Mouse (Mus musculus): ENCODE data around the gene Ap2a1.

The Ap2a1 gene

DNA sequence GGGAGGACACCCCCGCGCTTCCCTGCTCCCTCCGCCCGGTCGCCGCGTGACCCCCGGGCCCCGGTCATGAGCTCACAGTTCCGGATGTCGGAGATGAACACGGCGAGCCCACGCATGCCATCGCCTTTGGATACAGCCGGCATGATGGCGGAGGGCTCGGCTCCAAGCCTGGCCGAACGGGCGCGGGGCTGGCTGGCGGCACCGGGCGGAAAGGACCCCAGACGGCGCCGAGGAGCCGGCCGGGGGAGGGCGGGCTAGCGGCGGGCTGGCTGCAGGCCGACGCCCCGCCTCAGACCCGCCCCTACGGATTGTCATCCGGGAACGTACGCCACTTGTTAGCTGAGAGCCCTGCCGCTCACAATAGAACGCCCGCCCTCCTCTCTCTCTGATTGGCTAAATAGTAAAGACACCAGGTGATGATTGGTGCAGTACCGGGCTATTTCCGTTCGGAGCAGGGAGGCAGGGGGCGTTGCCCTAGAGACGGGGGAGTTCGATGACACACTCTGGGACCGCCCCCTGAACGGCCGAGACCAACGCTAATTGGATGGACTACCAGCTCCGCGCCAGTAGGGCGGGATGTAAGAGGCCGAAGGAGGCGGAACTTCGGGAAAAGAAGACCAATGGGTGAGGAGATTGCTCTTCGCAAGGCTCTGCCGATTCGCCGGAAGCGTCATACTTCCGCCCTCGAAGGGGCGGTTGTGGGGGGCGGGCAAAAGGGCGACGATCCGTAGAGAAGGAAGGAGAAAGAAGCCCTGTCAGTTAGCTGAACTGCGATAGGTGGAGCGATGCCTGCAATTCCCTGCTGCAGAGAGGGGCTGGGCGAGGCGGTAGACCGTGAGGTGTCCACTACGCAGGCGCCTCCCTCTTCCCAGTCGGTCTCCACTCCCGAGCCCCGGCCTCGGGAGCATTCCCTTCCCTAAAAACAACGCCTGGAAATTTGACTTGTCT, at the start of gene Ap2a1:
Gene Ap2a1, minus strand, starts transcription at position 293 of the 948 bp plus-strand sequence.
- peak; percentile 100 for DNase-seq

DNA sequence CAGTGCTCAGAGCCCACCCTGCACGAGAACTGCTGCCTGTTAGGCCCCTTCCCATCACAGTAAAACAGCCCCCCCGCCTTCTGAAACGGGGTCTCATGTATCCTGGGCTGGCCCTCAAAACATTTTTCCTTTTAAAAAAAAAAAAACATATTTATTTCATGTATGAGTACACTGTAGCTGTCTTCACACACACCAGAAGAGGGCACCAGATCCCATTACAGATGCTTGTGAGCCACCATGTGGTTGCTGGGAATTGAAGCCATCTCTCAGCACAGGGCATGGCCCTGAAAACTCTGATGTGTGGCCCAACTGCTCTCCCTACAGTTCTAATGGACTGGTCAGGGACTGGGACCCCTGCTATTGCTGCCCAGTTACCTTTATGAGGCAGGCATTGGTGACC, 49.0 kb upstream of the Ap2a1 start:
- DNase-seq = no peak

DNA sequence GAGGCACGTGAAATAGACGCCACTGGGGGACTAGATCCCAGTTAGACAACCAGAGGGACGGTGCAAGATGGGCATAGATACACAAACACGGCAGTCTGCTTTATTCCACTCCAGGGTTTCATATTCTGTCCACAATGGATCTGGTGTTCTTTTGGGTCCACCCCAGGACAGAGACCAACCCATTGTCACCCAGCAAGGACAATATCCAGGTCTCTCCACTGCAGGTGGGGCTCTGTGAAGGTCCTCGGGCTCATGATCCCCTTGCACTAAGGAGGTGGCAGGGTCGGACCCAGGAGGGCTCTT, 45.8 kb upstream of the Ap2a1 start:
- no peak for DNase-seq

DNA sequence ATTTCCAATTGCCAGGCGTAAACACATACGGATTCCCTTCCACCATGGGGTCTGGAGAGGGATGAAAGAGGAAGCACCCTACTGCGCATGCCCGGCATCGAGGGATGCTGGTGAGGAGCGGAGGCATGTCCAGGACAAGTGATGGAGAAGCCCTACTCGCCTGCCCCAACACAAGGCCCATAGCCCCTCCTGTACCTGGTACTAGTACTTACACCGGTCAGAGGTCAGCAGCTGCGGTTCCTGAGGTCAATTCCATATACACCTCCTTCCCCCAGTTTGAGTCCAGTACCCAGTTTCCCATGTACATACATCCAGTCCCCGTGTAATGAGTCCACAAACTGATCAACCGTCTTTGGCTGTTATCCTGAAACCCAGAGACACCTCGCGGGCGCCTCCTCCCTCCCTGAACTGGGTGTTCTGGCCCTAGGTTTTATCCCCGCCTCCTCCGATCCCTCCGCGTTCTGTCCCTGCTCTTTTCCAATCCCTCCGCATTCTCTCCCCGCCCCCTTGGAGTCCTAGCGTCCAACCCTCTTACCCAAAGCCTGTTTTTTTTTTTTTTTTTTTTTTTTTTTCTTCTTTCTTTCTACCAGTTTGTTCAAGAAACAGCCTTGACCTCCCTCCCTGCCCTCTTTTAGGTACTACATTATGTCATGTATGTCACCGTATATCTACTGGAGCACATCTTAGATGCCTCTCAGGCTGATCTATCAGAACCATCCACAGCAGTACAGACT, 45.3 kb upstream of the Ap2a1 start, which contains the start of gene Cpt1c:
Gene Cpt1c, minus strand, starts transcription at position 469 of the 734 bp plus-strand sequence.
- DNase-seq = peak; percentile 73

DNA sequence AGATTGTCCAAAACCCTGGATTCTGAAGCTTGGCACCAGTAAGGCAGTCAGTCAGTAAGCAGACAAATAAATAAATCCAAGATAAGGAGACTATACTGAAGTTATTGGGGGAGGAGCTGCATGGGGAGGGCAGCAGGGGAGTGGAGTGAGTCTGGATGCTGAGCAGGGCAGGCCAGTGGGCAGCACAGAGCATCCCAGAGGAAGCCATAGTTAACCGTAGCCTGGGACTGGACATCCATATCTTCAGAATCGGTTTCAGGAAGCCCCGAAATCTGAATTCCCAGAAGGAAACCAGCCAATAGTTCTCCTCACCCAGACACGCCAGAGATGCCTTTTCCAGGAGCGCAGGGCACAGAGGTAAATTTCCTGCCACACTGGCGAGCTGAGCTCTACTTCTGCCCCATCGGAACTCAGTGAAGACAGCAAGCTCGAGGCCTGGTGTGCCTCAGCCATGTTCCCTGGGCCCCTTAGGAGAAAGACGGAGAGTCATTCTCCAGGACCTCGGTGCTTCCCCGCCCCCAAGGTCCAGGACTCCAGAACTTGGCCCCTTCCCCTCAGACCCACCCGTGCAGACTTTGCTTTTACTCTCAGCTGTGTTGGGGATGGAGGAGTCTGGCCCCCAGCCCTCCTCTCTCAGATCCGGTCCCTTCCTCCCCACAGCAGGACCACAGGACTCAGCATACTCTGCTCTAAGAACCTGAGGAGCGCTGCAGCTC, 44.3 kb upstream of the Ap2a1 start:
- DNase-seq = no peak

DNA sequence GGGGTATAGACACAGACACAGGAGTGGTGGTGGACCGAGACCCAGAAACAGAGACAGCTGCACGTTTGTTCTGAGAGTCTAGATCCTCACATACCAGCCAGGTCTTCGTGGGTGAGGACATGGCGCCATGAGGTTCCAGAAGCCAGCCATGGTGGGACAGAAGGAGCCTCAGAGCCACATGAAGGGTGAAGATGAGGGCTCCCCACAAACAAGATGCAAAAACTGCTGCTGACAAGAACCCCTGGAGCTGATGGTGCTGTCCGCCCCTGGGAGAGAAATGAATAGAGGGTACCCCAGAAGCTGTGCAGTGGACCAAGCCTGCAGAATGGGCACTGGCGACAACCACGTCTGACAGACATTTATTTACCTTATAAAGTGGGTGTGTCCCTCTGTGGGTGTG, 41.8 kb upstream of the Ap2a1 start:
- no peak for DNase-seq

DNA sequence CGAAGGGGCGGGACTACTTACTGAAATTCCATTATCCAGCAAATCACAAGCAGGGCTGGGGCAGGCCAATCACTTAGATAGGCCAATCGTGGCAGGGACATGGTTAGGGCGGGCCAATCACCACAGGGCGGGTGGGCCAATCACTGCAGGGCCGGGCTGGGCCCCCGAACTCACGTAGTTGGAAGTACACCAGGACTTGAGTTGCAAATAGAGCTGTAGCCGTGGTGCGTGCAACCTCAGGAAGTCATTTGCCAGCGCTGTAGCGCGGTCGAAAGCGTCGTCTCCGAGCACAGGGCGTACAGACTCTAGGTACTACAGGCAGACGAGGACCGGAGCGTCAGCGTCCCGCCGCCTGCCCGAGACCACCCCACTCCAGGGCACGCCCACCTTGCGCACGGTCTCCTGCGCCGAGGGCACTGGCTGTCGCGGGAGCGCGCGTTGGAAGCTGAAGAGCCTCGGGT, 41.0 kb upstream of the Ap2a1 start:
- DNase-seq = peak; percentile 91

DNA sequence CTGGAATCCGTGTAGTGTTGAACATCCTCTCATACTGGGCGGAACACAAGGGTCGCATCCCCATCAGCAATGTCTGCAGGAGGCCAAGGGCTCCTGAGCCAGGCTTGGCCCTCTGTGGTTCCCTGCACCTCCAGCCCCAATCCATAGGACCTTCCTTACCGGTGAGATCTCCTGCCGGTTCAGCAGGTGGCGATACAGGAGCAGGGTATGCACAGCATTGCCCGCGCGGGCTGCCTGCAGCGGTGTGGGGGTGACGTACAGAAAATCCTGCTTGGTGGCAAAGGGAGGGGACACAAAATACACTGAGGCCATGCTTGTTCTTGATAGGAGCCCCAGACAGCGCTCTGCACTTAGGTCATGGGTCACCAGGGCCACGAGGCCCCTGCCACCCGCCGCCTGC, 37.3 kb upstream of the Ap2a1 start:
- no peak for DNase-seq

DNA sequence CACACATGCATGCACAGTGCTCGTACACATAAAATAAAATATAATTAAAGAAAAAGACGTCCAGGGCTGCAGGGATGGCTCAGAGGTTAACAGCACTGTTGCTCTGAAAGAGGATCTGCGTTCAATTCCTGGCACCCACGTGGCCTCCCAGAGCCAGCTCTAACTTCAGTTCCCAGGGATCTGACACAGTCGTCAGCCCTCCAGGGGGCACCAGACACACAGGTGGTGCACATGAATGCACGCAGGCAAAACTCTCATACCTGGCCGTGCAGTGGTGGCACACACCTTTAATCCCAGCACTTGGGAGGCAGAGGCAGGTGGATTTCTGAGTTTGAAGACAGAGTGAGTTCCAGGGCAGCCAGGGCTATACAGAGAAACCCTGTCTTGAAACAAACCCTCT, 36.7 kb upstream of the Ap2a1 start:
- no peak for DNase-seq

DNA sequence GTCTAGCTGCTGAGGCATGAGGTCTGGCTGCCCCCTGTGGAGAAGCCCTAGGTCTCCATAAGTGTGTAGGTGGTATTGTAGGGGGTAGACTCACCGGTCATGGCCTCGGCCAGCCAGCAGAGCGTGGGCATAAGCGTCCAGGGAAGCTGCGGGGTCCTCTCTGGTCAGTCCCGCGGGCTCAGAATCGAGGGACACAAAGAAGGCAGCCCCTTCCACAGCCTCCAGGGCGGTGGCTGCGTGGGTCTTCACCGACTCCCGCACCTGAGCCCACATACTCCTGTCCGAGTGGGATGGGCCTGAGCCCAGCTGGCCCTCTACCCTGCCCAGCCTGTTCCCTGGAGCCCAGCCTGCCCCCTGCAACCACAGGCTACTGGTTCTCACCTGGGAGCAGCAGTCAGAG, 35.7 kb upstream of the Ap2a1 start:
- DNase-seq = no peak

DNA sequence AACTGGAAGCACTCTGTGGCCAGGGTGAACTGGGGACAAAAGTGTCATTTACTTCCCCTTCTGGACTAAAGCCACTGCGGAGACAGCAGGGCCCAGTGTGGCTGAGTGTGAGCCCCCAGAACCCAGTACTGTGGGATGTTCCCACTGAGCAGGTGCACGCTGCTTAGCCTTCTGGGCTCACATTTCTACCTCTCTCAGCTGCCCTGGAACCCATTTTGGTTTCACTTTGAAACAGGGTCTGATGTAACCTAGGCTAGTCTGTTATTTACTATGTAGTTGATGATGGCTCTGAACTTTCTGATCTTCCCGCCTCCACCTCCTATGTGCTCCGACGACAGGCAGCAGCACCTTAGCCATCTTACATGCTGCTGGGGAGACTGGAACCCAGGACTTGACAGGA, 33.5 kb upstream of the Ap2a1 start:
- no peak for DNase-seq

DNA sequence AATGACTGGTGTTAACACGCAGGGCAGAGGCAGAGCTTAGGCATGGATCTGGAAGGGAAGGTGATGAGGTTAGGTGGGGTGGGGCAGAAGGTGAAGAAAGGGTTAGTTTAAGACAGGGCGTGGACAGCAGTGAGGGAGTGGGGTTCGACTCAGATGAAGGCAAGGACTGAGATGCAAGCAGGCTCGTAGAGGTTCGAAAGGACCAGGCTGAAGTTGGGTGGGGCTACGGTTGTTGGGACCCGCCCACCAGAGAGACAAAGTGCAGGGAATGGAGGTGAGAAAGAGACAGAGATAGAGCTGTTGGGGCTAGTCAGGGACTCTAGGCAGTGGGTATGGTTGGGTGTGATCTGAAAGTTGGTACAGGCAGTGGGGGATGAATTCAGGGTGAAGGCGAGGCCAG, 33.0 kb upstream of the Ap2a1 start:
- DNase-seq = no peak

DNA sequence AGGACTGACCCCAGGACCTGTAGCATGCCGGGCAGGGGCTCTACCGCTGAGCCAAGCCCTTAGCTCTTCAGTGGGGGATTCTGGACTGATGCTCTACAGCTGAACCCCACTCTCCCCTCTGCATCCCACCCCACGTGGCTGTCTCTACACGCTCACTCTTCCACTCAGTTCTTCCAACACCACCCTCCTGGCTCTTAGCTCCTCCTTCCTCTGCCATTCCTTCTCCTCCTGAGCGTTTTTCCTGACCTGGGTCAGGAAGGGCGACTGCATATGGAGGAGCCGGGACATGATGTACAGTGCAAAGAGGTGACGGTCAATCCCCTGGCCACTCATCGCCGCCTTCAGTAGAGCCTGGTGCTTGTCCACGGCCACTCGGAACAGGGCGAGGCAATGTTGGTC, 31.2 kb upstream of the Ap2a1 start:
- no peak for DNase-seq

DNA sequence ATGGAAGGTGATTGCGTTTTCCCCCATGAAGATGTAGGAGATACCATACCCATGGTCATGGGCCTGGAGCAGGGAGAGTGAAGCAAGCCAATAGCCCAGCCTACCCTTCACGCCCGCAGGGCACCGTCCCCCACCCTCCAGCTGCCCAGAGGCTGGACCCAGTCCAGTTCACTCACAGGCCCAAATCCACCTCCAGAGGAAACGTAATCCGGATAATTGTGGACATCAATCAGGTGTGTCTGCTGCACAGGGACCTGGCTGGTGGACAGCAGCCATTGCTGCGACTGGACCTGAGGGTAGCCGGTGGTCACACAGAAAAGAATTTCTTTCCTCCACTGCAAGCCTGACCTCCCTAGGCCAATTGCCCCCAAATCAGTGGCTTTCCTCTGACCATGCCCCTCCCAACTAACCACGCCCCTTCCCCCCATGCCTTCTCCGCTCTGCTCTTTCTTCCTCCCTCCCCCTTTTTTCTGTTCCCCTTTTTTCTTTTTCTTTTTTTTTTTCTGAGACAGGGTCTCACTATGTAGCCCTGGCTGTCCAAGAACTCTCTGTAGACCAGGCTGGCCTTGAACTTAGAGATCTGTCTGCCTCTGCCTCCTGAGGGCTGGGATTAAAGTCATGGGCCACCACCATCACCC, 30.7 kb upstream of the Ap2a1 start:
- no peak for DNase-seq

DNA sequence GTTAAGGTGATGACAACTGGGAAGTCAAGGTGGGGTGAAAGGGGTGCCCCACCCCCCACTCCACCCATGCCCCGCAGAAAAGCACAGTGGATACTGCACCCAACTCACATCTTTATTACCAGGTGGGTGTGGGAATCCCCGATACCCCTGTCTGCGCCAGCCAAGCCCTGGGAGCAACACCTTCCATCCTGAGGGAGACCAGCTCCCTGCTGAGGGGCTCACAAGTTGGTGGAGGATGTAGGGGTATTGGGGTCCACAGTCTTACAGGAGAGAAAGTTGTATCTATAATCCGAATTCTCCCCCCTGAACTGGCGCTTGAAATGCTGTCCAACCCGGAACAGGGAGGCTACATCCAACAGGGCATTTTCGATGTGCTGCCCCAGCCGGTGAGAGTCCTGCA, 30.0 kb upstream of the Ap2a1 start:
- no peak for DNase-seq

DNA sequence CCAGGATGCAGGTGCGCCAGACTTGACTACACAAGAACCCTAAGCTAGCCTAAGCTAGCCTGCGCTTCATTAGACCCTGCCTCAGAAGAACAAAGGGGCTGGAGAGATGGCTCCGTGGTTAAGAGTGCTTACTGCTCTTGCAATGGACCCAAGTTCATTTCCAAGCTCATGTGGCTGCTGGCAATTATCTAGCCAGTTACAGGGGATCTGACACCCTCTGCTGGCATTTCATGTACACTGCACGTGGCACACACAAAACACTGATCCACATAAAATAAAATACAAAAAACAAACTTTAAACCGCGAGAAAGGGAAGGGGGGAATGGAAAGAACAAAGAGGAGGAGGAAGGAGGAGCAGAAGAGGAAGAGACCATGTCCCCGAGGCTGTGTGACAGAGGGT, 28.9 kb upstream of the Ap2a1 start:
- DNase-seq = peak; percentile 66

DNA sequence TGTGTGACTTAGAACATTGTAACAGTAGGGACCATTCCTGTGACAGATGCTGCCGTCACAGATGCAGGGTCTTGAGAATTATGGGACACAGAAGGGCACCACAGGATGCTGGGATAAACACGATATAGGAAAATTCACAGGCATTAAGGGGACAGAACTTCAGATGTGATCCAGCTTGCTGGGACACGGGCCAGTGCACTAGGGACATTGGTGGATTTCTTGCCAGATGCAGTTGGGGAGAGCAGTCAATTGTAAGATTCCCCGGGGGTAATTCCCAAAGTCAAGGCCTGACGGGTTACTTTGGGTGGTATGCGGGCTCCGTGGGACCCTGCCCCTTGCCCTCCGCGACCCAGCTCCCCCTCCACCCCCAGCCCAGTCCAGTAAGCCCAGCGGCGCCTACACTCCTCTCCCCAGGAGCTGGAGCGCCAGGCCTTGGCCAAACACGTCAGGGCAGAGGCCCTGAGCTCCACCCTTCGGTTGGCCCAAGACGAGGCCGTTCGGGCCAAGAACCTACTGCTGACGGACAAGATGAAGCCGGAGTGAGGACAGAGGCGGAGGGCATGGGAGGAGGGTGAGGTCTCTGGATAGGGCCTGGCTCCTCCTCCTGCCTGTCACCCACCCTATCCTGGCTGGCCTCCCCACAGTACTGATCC, 28.0 kb upstream of the Ap2a1 start:
- no peak for DNase-seq

DNA sequence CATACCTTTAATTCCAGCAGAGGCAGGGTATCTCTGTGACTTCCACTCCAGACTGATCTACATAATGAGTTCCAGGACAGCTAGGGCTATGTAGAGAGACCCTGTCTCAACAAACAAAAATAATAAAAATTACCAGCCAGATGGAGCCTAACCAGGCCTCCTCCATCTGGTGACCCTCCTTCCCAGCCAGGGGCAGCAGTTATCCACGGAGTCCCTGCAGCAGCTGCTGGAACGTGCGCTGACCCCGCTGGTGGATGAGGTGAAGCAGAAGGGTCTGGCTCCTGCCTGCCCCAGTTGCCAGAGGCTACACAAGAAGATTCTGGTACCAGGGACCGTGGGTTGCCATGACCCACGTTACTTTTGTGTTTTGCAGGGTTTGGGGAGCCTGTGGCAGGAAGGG, 27.0 kb upstream of the Ap2a1 start:
- no peak for DNase-seq

DNA sequence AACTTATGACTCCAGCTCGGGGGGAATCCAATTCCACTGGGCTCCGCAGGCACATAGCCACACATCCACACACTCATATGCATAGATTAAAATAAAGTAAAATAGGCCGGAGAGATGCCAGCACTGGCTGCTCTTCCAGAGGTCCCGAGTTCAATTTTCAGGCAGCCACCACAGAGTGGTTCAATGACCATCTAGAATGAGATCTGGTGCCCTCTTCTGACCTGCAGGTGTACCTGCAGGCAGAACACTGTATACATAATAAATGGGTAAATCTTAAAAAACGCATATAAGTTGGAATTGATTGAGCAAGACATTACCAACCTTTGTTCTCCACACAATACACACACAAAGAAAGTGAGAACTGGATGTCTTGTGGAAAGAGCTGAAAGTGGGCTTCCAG, 26.3 kb upstream of the Ap2a1 start:
- DNase-seq = no peak

DNA sequence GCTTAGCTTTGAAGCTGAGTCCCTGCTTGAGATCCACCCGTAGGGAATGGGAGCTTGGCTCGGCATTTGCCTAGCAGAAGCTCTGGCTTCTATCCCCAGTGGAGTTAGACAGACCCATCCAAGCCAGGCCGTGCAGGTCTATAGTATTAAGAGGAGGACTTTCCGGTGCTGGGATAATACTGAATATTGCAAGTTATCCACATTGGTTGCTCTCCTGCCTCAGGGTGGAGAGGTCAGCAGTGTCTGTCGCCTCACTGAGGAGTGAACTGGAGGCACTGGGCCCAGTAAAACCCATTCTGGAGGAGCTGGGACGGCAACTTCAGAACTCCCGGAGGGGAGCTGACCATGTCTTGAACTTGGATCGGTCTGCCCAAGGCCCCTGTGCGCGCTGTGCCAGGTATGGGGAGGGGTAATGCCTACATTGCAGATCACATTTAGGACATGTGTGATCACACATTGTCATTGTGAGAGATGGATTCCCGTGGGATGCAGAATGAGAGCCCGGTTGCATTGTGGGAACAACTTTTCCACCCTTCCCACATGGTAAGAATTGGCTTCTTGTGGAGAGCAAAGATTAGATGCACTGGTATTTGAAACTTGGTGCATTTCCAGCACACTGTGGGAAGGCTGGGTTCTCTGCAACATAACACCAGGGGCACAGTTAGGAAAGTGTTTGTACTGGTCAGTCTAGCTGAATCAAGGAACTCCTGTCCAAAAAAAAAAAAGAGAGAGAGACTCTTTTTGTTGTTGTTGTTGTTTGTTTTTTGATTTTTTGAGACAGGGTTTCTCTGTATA, 25.0 kb upstream of the Ap2a1 start:
- DNase-seq = no peak

DNA sequence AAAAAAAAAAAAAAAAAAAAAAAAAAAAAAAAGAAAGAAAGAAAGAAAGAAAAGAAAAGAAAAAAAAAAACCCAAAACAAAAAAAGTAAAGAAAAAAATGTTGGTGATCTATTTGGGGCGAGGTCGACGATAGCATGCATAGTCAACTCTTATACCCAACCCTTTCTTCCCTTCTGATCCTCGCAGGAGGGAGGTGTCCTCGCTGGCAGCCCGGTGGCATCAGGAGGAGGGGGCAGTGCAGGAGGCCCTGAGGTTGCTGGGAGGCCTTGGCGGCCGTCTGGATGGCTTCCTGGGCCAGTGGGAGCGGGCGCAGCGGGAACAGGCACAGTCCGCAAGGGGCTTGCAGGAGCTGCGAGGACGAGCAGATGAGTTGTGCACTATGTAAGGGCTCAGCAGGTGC, 24.3 kb upstream of the Ap2a1 start:
- DNase-seq = no peak
